Mouse (Mus musculus): Measurements from ENCODE around the gene Rmi1.
"Not testable (repeated sequence)": the region's sequence is repeated elsewhere in the genome, so short reads cannot be mapped to it uniquely, and the experiment has no call there.

Rmi1 gene

GRCm38 (mm10) chr13:58402003-58402743 lies at the start of gene Rmi1:
Gene Rmi1 (plus strand): TSS chr13:58402248.
- DNase-seq, result peak; percentile 97 to 98

- no peak for DNase-seq
Observed at GRCm38 (mm10) chr13:58352996-58353395, 49.1 kb upstream of the Rmi1 start.

- peak; percentile 89 to 93 for DNase-seq
Observed at GRCm38 (mm10) chr13:58358629-58359303, 43.3 kb upstream of the Rmi1 start, which contains the start of gene Kif27. Gene Kif27 (minus strand): TSS chr13:58359122.

DNA sequence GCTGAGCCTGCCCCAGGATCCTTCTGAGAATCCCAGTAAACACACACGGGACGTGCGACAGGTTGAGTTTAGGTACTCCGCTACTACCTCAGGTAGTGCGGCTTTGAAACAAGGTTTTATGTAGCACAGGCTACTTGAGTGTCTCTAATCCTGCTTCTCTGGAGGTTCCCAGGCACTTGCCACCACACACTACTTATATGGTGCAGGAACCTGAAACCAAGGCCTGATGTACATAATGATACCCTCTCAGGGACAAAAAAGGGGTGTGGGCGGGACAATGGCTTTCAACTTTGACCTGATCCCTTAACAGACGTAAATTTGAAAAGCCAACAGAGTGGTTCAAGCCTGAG lies 42.8 kb upstream of the Rmi1 start:
- no peak for DNase-seq

GRCm38 (mm10) chr13:58364353-58365175 lies 37.5 kb upstream of the Rmi1 start:
- DNase-seq, result peak; percentile 58 to 60

GRCm38 (mm10) chr13:58365179-58365578 lies 36.9 kb upstream of the Rmi1 start:
- peak in 1 of 2 experiments; percentile 27 for DNase-seq

GRCm38 (mm10) chr13:58366373-58366772 lies 35.7 kb upstream of the Rmi1 start:
- no peak for DNase-seq

- no peak for DNase-seq
Observed at GRCm38 (mm10) chr13:58367641-58368040, 34.4 kb upstream of the Rmi1 start.

- no peak for DNase-seq
Observed at GRCm38 (mm10) chr13:58368835-58369234, 33.2 kb upstream of the Rmi1 start.

- DNase-seq, result no peak
Observed at GRCm38 (mm10) chr13:58372278-58373152, 29.5 kb upstream of the Rmi1 start.

GRCm38 (mm10) chr13:58373153-58373470 lies 28.9 kb upstream of the Rmi1 start:
- no peak for DNase-seq

- DNase-seq, result no peak
Observed at GRCm38 (mm10) chr13:58384371-58384770, 17.7 kb upstream of the Rmi1 start.

- peak; percentile 64 to 82 for DNase-seq
Observed at GRCm38 (mm10) chr13:58384779-58385546, 17.1 kb upstream of the Rmi1 start, which contains the start of gene 2210016F16Rik. Gene 2210016F16Rik (minus strand): TSS chr13:58385225.

DNA sequence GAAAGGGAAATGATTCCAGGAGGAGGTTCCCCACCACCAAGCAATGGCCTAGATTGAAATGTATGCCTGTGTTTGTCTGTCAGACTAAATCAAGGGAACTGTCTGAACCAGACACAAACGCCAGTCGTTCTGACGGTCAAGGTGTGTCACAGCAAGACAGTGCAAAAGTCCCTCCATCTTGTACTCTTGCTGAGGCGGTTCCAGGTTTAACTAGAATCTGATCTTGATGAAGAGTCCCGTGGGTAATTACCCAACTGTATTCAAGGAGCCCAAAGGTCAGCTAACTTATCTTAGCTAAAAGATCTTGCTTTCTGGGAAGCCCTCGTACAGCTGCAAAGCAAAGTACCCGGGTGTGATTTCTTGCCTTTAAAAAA lies 16.5 kb upstream of the Rmi1 start:
- no peak for DNase-seq

DNA sequence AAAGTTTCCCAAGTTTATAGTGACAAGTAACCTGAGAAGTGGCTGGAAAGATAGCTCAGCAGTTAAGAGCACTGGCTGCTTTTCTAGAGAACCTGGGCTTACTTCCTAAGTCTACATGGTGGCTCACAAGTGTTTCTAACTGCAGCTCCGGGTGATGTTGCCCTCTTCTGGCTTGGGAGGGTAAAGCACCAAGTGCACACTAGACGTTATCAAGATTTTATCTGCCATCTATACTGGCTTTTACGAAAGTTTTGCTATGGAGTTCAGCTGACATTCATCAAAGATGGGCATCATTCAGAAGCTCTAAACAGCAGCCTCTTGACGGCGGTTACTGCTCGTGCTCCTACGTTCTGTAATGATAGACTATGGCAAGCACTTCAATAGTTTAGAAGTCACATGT lies 14.1 kb upstream of the Rmi1 start:
- DNase-seq, result peak; percentile 72 to 88

GRCm38 (mm10) chr13:58388379-58388778 lies 13.7 kb upstream of the Rmi1 start:
- DNase-seq, result no peak

DNA sequence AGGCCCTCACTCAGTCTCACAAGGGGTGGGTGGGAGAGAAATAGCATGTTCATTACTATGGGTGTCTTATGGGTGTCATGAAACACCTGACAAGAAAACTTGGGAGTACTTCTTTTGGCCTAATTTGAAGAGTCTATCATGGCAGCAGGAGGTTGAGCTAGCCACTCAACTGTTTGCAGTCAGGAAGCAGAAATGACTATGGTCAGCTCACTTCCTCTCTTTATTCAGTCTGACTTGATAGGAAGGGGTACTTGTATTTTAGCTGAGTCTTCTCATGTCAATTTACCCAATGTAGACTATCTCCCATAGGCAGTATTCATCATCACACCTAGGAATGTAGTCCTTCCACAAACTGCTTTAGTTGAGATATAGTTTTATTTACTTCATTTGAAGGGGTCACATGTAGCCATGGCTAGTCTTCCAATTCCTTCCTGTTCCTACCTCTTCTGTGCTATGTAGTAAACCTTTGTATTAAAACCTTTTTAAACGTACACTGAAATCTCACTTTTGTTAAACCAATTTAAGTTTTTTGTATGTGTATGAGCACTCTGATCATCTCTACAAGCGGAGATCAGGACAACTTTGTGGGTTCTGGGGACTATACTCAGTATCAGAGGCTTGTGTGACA lies 12.6 kb upstream of the Rmi1 start:
- DNase-seq, result no peak

- DNase-seq, result not testable (repeated sequence)
Observed at GRCm38 (mm10) chr13:58394392-58394791, 7.7 kb upstream of the Rmi1 start.

- no peak for DNase-seq
Observed at GRCm38 (mm10) chr13:58397651-58398050, 4.4 kb upstream of the Rmi1 start.

DNA sequence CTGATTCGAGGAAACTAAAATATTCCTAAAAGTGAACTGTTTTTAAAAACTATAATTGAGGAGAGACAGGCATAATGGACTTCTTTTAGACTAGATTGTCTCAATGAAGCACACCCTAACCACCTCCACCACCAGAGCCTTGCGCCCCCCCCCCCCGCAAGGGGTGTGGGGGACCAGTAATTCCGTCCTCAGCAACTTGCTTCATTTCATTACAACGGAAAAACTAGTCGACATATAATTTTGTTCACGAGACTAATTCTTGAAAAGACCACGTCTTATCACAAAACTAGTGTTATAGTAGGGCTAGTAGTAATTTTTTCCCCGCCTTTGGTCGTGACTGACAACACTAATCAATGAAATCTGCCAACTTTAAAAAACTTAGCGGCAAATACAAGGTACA lies 1.5 kb upstream of the Rmi1 start:
- no peak for DNase-seq

All from kidney, postnatal 36 days (tissue).